Mouse (Mus musculus): ENCODE measurements around the gene Exd1.

Gene Exd1

GRCm38 (mm10) chr2:119583439-119583838 is 36.0 kb upstream of the Exd1 start:
- Histone ChIP-seq H3K4me3 (replicated peaks; ENCODE audit: low read length) (no peak overlapping the region), H3K27me3 (ENCODE audit: insufficient read depth, low read length) (no peaks in the 10 kb centered on the region), H3K36me3 (ENCODE audit: insufficient read depth, low read length) (peaks cover 32% of the 10 kb centered on the region), H3K9me3 (ENCODE audit: low read length) (peaks cover 41% of the 10 kb centered on the region), H3K4me1 (replicated peaks; ENCODE audit: low read depth, low read length) (no peaks in the 10 kb centered on the region)
- no peak for TF ChIP-seq CTCF (conservative IDR thresholded peaks at IDR 0.05; ENCODE audit: low read length)
- no peak for TF ChIP-seq POU5F1 (IDR thresholded peaks at IDR 0.05; ENCODE audit: borderline replicate concordance, low read length)
- TF ChIP-seq NANOG (IDR thresholded peaks at IDR 0.05; ENCODE audit: borderline replicate concordance, low read length) = no peak

GRCm38 (mm10) chr2:119581571-119581970 is 34.1 kb upstream of the Exd1 start:
- Histone ChIP-seq H3K9me3 (ENCODE audit: low read length) (peaks cover 23% of the 10 kb centered on the region), H3K27me3 (ENCODE audit: insufficient read depth, low read length) (no peaks in the 10 kb centered on the region), H3K4me1 (replicated peaks; ENCODE audit: low read depth, low read length) (no peaks in the 10 kb centered on the region), H3K4me3 (replicated peaks; ENCODE audit: low read length) (no peak overlapping the region), H3K36me3 (ENCODE audit: insufficient read depth, low read length) (peaks cover 21% of the 10 kb centered on the region; the same call in 1 of the 2 replicates)
- TF ChIP-seq NANOG (IDR thresholded peaks at IDR 0.05; ENCODE audit: borderline replicate concordance, low read length) (no peak), CTCF (conservative IDR thresholded peaks at IDR 0.05; ENCODE audit: low read length) (no peak), POU5F1 (IDR thresholded peaks at IDR 0.05; ENCODE audit: borderline replicate concordance, low read length) (no peak)

- no peak for TF ChIP-seq CTCF (conservative IDR thresholded peaks at IDR 0.05; ENCODE audit: low read length)
- no peak for TF ChIP-seq POU5F1 (IDR thresholded peaks at IDR 0.05; ENCODE audit: borderline replicate concordance, low read length)
- TF ChIP-seq NANOG (IDR thresholded peaks at IDR 0.05; ENCODE audit: borderline replicate concordance, low read length) = no peak
- H3K4me3 ChIP-seq (replicated peaks; ENCODE audit: low read length) = no peak overlapping the region
- no peaks in the 10 kb centered on the region for H3K9me3 ChIP-seq (ENCODE audit: low read length)
- peaks cover 14% of the 10 kb centered on the region; the same call in 1 of the 2 replicates for H3K36me3 ChIP-seq (ENCODE audit: insufficient read depth, low read length)
- no peaks in the 10 kb centered on the region for H3K27me3 ChIP-seq (ENCODE audit: insufficient read depth, low read length)
- no peaks in the 10 kb centered on the region for H3K4me1 ChIP-seq (replicated peaks; ENCODE audit: low read depth, low read length)
Observed at GRCm38 (mm10) chr2:119572471-119572870, 25.0 kb upstream of the Exd1 start.

- H3K9me3 ChIP-seq (ENCODE audit: low read length) = no peaks in the 10 kb centered on the region
- peaks cover 22% of the 10 kb centered on the region; the same call in 1 of the 2 replicates for H3K36me3 ChIP-seq (ENCODE audit: insufficient read depth, low read length)
- no peaks in the 10 kb centered on the region for H3K27me3 ChIP-seq (ENCODE audit: insufficient read depth, low read length)
- H3K4me1 ChIP-seq (replicated peaks; ENCODE audit: low read depth, low read length) = no peaks in the 10 kb centered on the region
- H3K4me3 ChIP-seq (replicated peaks; ENCODE audit: low read length) = no peak overlapping the region
- no peak for TF ChIP-seq POU5F1 (IDR thresholded peaks at IDR 0.05; ENCODE audit: borderline replicate concordance, low read length)
- TF ChIP-seq CTCF (conservative IDR thresholded peaks at IDR 0.05; ENCODE audit: low read length) = no peak
- no peak for TF ChIP-seq NANOG (IDR thresholded peaks at IDR 0.05; ENCODE audit: borderline replicate concordance, low read length)
Observed at GRCm38 (mm10) chr2:119566182-119566855, 18.9 kb upstream of the Exd1 start.

- no peaks in the 10 kb centered on the region for H3K9me3 ChIP-seq (ENCODE audit: low read length)
- peaks cover 22% of the 10 kb centered on the region; the same call in 1 of the 2 replicates for H3K36me3 ChIP-seq (ENCODE audit: insufficient read depth, low read length)
- no peak for TF ChIP-seq POU5F1 (IDR thresholded peaks at IDR 0.05; ENCODE audit: borderline replicate concordance, low read length)
- TF ChIP-seq NANOG (IDR thresholded peaks at IDR 0.05; ENCODE audit: borderline replicate concordance, low read length) = no peak
- TF ChIP-seq CTCF (conservative IDR thresholded peaks at IDR 0.05; ENCODE audit: low read length) = no peak
- H3K27me3 ChIP-seq (ENCODE audit: insufficient read depth, low read length) = no peaks in the 10 kb centered on the region
- H3K4me1 ChIP-seq (replicated peaks; ENCODE audit: low read depth, low read length) = no peaks in the 10 kb centered on the region
- H3K4me3 ChIP-seq (replicated peaks; ENCODE audit: low read length) = no peak overlapping the region
Observed at GRCm38 (mm10) chr2:119565284-119565683, 17.9 kb upstream of the Exd1 start.

GRCm38 (mm10) chr2:119561794-119562193 is 14.4 kb upstream of the Exd1 start:
- Histone ChIP-seq H3K27me3 (ENCODE audit: insufficient read depth, low read length) (no peaks in the 10 kb centered on the region), H3K9me3 (ENCODE audit: low read length) (no peaks in the 10 kb centered on the region), H3K4me3 (replicated peaks; ENCODE audit: low read length) (no peak overlapping the region), H3K4me1 (replicated peaks; ENCODE audit: low read depth, low read length) (peaks cover 16% of the 10 kb centered on the region), H3K36me3 (ENCODE audit: insufficient read depth, low read length) (peaks cover 17% of the 10 kb centered on the region; the same call in 1 of the 2 replicates)
- TF ChIP-seq CTCF (conservative IDR thresholded peaks at IDR 0.05; ENCODE audit: low read length) (no peak), NANOG (IDR thresholded peaks at IDR 0.05; ENCODE audit: borderline replicate concordance, low read length) (no peak), POU5F1 (IDR thresholded peaks at IDR 0.05; ENCODE audit: borderline replicate concordance, low read length) (no peak)

- H3K4me3 ChIP-seq (replicated peaks; ENCODE audit: low read length) = peak overlapping the region; percentile 32
- H3K4me1 ChIP-seq (replicated peaks; ENCODE audit: low read depth, low read length) = peaks cover 20% of the 10 kb centered on the region
- TF ChIP-seq CTCF (conservative IDR thresholded peaks at IDR 0.05; ENCODE audit: low read length) (no peak), POU5F1 (IDR thresholded peaks at IDR 0.05; ENCODE audit: borderline replicate concordance, low read length) (no peak), NANOG (IDR thresholded peaks at IDR 0.05; ENCODE audit: borderline replicate concordance, low read length) (no peak)
- H3K27me3 ChIP-seq (ENCODE audit: insufficient read depth, low read length) = no peaks in the 10 kb centered on the region
- peaks cover 10% of the 10 kb centered on the region; the same call in 1 of the 2 replicates for H3K36me3 ChIP-seq (ENCODE audit: insufficient read depth, low read length)
- H3K9me3 ChIP-seq (ENCODE audit: low read length) = no peaks in the 10 kb centered on the region
Observed at GRCm38 (mm10) chr2:119558737-119559340, 11.4 kb upstream of the Exd1 start.

- no peaks in the 10 kb centered on the region for H3K27me3 ChIP-seq (ENCODE audit: insufficient read depth, low read length)
- TF ChIP-seq NANOG (IDR thresholded peaks at IDR 0.05; ENCODE audit: borderline replicate concordance, low read length) (no peak), POU5F1 (IDR thresholded peaks at IDR 0.05; ENCODE audit: borderline replicate concordance, low read length) (no peak), CTCF (conservative IDR thresholded peaks at IDR 0.05; ENCODE audit: low read length) (no peak)
Observed at GRCm38 (mm10) chr2:119558039-119558438, 10.6 kb upstream of the Exd1 start.

More at GRCm38 (mm10) chr2:119558039-119558438, 10.6 kb upstream of the Exd1 start:
- Histone ChIP-seq H3K9me3 (ENCODE audit: low read length) (no peaks in the 10 kb centered on the region), H3K4me1 (replicated peaks; ENCODE audit: low read depth, low read length) (peaks cover 20% of the 10 kb centered on the region), H3K4me3 (replicated peaks; ENCODE audit: low read length) (no peak overlapping the region), H3K36me3 (ENCODE audit: insufficient read depth, low read length) (peaks cover 6% of the 10 kb centered on the region; the same call in 1 of the 2 replicates)
